Mouse (Mus musculus): ENCODE data around the gene Notch2. TPM values are rescaled to one million over a fixed set of nuclear protein-coding genes. Genes with fewer than 3 reads are reported as not detected.
"Not testable (repeated sequence)": the region's sequence is repeated elsewhere in the genome, so short reads cannot be mapped to it uniquely, and the experiment has no call there.

The Notch2 gene
- total RNA-seq, 2 experiments from 2014 or later, result 33.4 to 36.0 TPM

GRCm38 (mm10) chr3:98045465-98046148 is 32.3 kb downstream of the Notch2 start:
- peak; percentile 19 for ATAC-seq (replicated peaks; ENCODE audit: low FRiP score, low TSS enrichment, poor library complexity, severe bottlenecking)

DNA sequence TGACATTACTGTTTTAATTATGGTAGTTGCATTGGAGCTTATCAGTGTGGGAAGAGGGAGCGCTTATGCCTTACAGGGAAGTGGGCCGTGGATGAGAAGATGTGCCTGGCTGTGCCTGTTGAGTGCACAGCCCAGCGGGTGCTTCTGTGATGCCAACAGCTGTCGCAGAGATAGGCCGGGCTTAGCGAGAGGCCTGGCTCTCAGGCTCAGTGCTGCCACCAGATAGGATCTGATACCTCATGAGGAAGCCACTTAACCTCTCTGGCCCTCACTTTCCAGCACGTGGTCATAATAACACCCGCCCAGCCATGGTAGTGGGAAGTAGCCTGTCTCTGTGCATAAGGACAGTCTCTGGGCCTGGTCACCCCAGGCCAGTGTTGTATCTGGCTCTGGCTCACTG is 33.0 kb downstream of the Notch2 start:
- ATAC-seq (replicated peaks; ENCODE audit: low FRiP score, low TSS enrichment, poor library complexity, severe bottlenecking), result peak; percentile 96

DNA sequence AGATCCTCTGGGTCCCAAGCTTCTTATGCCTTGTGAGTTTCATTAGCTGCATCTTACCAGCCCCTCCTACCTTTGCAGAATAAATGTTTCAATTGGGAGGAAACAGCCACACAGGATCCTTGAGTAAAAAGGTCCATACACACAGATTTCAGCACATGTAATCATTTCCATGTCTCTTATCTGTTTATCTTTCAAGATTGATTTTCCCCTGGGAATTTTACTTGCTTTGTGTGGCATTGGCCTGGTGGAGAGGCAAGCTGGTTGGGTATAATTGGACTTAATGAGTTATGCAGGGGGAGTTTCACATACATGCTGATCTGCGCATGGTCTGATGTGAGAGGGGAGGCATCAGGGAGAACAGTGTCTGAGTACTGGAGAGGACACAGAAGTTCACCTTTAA is 36.3 kb downstream of the Notch2 start:
- no peak for ATAC-seq (replicated peaks; ENCODE audit: low FRiP score, low TSS enrichment, poor library complexity, severe bottlenecking)

DNA sequence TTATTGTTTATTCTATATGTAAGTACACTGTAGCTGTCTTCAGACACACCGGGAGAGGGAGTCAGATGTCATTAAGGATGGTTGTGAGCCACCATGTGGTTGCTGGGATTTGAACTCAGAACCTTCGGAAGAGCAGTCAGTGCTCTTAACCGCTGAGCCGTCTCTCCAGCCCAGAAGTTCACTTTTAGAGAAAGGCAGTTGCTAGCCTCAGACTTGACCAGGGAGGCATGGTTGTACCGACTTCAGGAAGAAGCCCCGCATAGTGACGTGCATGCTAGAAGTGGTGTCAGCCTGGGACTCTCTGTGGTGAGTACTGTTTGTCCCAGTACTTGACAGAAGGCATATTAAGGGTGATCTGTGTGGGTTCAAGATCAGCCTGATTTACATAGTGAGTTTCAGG is 36.8 kb downstream of the Notch2 start:
- not testable (repeated sequence) for ATAC-seq (replicated peaks; ENCODE audit: low FRiP score, low TSS enrichment, poor library complexity, severe bottlenecking)

- ATAC-seq (replicated peaks; ENCODE audit: low FRiP score, low TSS enrichment, poor library complexity, severe bottlenecking), result no peak
These were observed 37.4 kb downstream of the Notch2 start for GRCm38 (mm10) chr3:98050492-98051406.

- ATAC-seq (replicated peaks; ENCODE audit: low FRiP score, low TSS enrichment, poor library complexity, severe bottlenecking), result no peak
These were observed 38.2 kb downstream of the Notch2 start for GRCm38 (mm10) chr3:98051407-98051968.

DNA sequence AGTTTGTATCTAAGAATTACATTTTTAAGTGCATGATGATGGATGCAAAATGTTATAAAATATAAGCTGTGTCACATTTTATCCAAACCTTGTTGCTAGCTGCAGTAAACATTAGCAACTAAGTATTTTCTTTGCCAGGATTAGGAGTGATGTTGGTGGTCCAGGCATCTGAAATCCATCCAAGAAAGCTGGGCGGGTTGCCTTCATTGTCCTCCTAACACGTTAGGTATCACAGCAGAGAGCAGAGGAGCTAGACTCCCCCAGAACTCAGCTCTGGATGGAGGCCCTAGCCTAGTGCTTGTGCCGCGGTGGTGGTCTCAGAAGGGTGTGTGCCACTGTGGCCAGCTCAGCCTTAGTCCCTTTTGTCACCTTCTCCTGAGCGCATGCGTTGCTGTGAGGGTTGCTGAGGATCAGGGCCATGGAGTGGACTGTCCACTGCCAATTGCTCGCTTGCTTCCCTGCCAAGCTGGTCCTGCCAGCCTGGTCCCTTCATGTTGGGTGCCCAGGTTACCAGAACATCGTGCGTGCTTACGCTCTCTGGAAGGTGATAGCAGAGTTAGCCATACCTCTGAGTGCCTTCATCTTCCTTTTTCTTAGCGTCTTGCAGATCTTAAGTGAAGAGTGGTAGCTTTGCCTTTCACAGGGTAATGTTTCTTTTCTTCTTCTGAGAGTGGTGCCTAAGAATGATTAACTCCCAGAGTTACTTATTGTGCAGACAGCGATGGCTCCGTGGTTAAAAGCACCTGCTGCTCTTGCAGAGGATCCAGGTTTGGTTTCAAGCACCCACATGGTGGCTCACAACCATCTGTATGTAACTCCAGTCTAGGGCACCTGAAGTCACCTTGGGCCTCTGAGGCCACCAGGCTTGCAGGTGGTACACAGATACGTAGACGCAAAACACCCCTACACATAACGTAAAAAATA is 39.4 kb downstream of the Notch2 start:
- no peak for ATAC-seq (replicated peaks; ENCODE audit: low FRiP score, low TSS enrichment, poor library complexity, severe bottlenecking)

- no peak for ATAC-seq (replicated peaks; ENCODE audit: low FRiP score, low TSS enrichment, poor library complexity, severe bottlenecking)
These were observed 40.5 kb downstream of the Notch2 start for GRCm38 (mm10) chr3:98053817-98054216.

GRCm38 (mm10) chr3:98054334-98055007 is 41.1 kb downstream of the Notch2 start:
- peak; percentile 45 for ATAC-seq (replicated peaks; ENCODE audit: low FRiP score, low TSS enrichment, poor library complexity, severe bottlenecking)

GRCm38 (mm10) chr3:98055008-98055345 is 41.6 kb downstream of the Notch2 start:
- peak; percentile 81 for ATAC-seq (replicated peaks; ENCODE audit: low FRiP score, low TSS enrichment, poor library complexity, severe bottlenecking)

DNA sequence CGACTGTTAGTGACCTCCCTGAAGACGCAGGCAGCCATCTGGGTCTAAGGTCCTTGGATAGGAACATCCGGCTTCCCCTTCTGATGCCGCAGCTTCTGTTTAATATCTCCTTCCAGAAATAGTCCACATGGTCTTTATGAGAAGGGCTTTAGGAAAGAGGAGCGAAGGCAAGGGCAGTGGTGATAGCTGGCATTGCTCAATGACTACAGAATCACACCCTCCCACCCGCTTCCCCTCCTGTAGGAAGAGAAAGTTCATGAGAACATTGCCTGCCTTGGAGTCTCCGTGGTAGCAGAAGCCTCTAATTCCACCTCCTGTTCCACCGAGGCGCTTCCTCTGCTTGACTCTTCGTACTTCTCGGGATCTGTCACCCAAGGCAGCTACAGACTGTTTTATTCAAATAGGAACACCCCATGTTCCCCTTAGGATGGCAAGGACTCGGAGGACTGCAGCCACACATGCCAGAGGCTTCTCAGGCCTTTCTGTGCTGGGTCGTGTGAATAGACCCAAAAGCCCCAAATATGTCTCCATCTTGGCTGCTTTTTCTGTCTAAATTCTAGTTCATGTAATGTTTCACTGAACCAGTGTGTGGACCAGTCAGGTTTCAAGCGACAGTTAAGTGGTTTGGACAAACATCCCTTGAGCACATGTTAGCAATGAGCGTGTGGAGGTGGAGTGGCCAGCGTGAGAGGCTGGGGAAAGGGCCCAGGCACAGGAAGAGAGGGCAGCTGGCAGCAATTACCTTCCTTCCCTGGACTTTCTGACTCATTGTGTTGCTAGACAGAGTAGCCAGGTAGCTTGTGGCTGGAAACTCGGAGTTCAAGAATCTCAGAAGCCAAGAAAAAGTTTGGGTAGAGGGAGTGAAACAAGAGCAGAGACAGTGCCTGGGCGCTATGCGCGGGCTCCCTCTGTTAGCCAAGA is 42.7 kb downstream of the Notch2 start:
- ATAC-seq (replicated peaks; ENCODE audit: low FRiP score, low TSS enrichment, poor library complexity, severe bottlenecking), result no peak

DNA sequence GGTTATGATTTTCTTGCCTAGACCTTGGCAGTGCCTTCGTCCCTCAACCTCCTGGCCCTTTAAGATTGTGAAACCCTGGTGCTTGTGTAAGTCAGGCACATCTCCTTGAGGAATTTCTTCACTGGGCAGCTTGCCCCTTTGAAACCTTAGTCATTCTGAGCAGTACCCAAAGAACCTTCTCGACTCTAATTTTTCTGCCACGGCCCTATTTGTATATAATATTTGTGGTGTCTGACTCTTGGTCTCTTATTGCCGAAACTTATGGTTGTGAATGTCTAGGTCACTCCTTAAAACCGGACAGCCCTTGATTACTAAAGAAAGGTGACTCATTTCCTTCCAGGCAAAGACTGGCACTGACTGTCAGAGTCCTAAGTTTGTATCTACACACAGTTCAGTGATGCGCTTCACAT is 43.6 kb downstream of the Notch2 start:
- no peak for ATAC-seq (replicated peaks; ENCODE audit: low FRiP score, low TSS enrichment, poor library complexity, severe bottlenecking)

- no peak for ATAC-seq (replicated peaks; ENCODE audit: low FRiP score, low TSS enrichment, poor library complexity, severe bottlenecking)
These were observed 45.7 kb downstream of the Notch2 start for GRCm38 (mm10) chr3:98059076-98059475.

- peak; percentile 27; the same call in 1 of the 2 replicates for ATAC-seq (replicated peaks; ENCODE audit: low FRiP score, low TSS enrichment, poor library complexity, severe bottlenecking)
These were observed 47.8 kb downstream of the Notch2 start for GRCm38 (mm10) chr3:98060981-98061660.

DNA sequence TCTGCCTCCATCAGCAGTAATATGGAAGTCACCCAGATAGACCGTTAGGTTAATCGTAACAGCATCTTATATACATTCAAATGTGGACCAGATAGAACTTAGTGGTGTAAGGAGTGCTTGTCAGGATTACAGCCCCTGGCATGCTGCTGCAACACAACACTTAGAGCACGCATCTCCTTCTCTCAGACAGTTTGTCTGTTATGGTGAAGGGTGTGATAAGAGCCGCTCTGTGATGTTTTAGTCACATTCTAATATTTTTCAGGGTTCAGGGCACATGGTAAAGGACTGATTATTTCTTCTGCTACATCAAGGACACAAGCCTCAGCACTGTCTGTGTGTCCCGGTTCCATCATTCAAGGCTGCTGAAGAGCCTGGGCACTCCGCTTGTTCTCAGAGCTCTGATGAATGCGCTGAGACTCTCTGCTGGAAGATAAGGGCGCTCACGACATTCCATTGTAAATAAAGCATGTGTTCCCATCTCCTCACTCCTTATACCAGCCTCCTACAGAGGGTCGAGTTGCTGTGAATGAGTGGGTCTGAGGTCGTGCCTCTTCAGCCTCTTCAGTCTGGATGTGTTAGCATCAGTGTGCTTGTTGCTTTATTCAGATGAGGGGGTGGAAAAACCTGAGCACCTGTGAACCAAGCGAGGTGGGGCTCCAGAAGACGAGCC is 48.5 kb downstream of the Notch2 start:
- ATAC-seq (replicated peaks; ENCODE audit: low FRiP score, low TSS enrichment, poor library complexity, severe bottlenecking), result peak; percentile 87

DNA sequence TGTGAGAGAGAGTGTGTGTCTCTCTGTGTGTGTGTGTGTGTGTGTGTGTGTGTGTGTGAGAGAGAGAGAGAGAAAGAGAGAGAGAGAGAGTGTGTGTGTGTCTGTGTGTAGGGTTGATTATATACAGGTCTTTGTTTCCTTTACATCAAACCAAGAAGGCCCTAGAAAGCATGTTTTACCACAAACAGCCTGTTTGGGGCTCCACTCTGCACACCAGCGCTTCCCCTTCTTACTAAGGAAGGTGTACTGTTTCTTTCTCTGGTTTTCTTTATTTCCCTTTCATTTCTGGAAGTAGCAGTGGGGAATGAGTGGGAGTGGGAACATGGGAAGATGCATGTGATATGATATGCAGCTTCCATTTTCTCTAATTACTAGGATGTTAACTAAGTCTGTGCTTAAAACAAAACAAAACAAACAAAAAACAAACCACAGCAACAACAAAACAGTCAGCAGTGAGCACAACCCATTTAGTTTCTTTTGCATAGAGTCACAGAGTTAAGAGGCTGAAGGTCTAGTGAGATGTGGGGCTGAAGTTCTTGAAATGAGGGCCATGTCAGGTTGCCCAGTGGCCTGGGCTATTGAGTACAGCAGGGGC is 49.4 kb downstream of the Notch2 start:
- ATAC-seq (replicated peaks; ENCODE audit: low FRiP score, low TSS enrichment, poor library complexity, severe bottlenecking), result no peak

All from megakaryocyte-erythroid progenitor cell, adult 5-6 weeks (primary cell).